Mouse (Mus musculus): ENCODE results near the gene Inava. TPM values are rescaled to one million over a fixed set of nuclear protein-coding genes. Genes with fewer than 3 reads are reported as not detected.

The Inava gene
- polyA plus RNA-seq, 1 experiment, result 5.0 TPM

DNA sequence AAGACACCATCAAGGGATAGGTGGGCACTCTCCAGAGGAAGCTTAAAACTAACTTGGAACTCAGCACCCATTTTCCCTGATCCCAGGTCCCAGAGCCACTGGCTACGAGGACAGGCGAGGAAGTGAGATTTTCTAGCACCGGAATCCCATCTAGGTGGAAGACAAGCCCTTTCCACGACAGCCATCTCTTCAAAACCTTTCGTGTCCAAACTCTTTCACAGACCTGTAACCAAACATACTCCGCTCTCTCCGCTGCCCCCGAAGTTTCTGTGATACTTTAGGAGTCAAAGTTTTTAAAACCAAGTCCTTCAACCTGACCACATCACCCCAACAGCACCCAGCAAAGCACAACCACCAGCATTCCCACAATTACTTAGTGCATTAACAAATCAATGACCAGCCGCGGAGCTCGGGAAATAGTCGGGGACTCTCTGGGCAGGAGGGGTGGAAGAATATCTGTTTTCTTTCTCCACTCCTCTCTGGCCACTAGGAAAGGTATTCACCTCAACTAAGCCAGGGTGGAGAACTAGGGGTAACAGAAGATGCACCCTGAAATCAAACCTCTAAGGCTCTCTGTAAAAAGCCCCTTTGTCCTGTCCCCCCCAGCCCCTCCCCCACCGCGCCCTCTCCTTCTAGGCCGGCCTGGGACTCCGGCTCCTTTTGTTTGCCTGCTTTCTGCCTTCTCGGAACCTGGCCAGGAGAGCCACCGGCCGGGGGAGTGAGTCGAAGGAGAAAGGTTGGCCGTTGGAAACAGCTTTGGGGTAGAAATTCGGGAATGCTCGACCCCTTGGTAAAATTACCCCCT, 876 bp downstream of the Inava start:
- Histone ChIP-seq H3K4me3 (ENCODE audit: insufficient read depth, low read length) (peak overlapping the region; percentile 77), H3K27ac (ENCODE audit: insufficient read depth, low read length) (no peak overlapping the region), H3K4me1 (ENCODE audit: control insufficient read depth, insufficient read depth, low read length) (peaks cover 17% of the 10 kb centered on the region)
- TF ChIP-seq POLR2A (IDR thresholded peaks at IDR 0.05; ENCODE audit: low read depth, low read length) (no peak), CTCF (IDR thresholded peaks at IDR 0.05; ENCODE audit: borderline replicate concordance, insufficient read depth, low read length) (no peak)

DNA sequence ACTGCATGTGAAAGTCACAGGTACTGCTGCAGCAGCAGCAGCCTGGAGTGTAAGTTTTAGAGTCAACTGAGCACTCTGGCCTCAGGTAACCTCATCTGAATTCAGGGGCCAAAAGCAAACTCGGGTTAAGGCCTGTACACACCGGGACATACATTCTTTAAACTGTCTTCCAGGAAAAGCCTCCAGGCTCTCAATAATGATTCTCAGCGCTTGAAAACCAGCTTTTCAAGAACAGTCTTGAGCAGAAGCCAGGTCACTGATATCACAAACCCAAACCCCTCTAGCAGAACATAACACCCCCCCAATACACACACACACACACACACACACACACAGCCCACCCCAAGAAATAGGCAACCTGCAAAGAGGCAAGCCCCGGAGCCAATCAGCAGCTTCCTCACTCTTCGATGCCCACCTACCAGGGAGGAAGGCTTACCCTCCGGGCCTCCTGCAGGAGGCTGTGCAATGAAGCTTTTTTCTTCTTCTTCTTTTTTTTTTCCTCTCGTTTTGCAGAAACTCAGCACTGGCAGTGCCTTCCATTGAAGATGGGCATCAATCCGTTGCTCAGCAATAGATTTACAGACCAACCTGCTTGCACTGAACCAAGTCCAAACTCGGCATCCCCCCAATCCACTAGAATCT, 1.7 kb downstream of the Inava start:
- Histone ChIP-seq H3K27ac (ENCODE audit: insufficient read depth, low read length) (no peak overlapping the region), H3K4me3 (ENCODE audit: insufficient read depth, low read length) (peak overlapping the region; percentile 77), H3K4me1 (ENCODE audit: control insufficient read depth, insufficient read depth, low read length) (peaks cover 21% of the 10 kb centered on the region)
- no peak for TF ChIP-seq POLR2A (IDR thresholded peaks at IDR 0.05; ENCODE audit: low read depth, low read length)
- TF ChIP-seq CTCF (IDR thresholded peaks at IDR 0.05; ENCODE audit: borderline replicate concordance, insufficient read depth, low read length), result no peak

DNA sequence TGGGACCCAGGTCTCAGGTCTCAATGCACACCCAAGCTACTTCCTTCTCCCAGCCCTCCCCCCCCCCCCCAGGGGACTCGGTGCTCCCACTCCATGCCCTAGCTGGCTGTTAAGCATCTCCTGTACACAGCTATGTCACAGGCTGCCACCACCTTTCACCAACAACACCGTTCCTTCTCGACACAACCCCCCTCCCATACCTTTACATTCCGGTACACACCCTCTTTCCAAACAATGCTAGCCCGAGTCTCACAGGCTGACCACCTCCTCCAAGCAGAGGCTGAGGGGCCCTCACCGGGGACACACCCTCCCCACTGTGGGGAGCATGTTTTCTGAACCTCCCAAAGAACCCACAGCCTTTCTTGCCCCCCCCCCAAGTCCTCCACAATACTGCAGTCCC, 2.5 kb downstream of the Inava start:
- H3K4me3 ChIP-seq (ENCODE audit: insufficient read depth, low read length), result peak overlapping the region; percentile 9
- TF ChIP-seq POLR2A (IDR thresholded peaks at IDR 0.05; ENCODE audit: low read depth, low read length) (no peak), CTCF (IDR thresholded peaks at IDR 0.05; ENCODE audit: borderline replicate concordance, insufficient read depth, low read length) (no peak)
- H3K27ac ChIP-seq (ENCODE audit: insufficient read depth, low read length), result no peak overlapping the region
- peaks cover 21% of the 10 kb centered on the region for H3K4me1 ChIP-seq (ENCODE audit: control insufficient read depth, insufficient read depth, low read length)

DNA sequence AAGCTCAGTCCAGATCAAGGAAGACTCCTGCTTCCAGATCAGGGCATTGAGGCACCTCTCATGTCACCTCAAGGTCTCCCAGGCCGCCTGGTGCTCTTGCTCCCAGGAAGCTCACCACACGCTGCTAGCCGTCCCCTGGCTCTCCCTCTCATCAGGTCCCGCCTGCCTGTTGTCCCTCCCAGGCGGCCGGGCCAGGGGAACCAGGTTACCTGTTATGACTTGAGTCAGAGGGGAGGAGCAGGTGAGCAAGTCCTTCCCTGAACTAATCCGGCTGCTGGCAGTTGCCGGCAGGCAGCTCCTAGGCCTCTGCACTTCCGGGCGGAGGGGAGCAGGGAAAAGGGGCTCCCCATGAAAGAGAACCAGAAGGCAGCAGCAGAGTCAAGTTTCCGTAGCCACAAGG, 3.9 kb downstream of the Inava start:
- TF ChIP-seq CTCF (IDR thresholded peaks at IDR 0.05; ENCODE audit: borderline replicate concordance, insufficient read depth, low read length), result no peak
- TF ChIP-seq POLR2A (IDR thresholded peaks at IDR 0.05; ENCODE audit: low read depth, low read length), result no peak
- Histone ChIP-seq H3K4me1 (ENCODE audit: control insufficient read depth, insufficient read depth, low read length) (peaks cover 21% of the 10 kb centered on the region), H3K4me3 (ENCODE audit: insufficient read depth, low read length) (no peak overlapping the region), H3K27ac (ENCODE audit: insufficient read depth, low read length) (peak overlapping the region; percentile 9; the same call in 1 of the 2 replicates)

DNA sequence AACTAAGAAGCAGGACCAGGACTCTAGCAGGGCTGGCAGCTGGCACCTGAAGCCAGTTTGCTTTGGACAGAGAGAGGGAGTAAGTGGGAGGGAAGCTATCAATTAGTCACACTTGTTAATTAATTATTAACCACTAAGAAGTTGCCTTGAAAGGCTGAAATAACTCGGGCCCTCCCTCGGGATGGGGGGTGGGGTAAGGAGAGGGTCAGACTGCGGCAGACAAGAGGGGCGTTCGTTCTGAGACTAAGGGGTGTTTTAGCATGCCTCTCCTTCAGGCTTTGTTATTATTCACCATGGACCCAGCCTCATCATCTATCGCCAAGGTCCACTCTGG, 5.1 kb downstream of the Inava start:
- peak overlapping the region; percentile 81 for H3K27ac ChIP-seq (ENCODE audit: insufficient read depth, low read length)
- peaks cover 21% of the 10 kb centered on the region for H3K4me1 ChIP-seq (ENCODE audit: control insufficient read depth, insufficient read depth, low read length)
- no peak overlapping the region for H3K4me3 ChIP-seq (ENCODE audit: insufficient read depth, low read length)
- TF ChIP-seq POLR2A (IDR thresholded peaks at IDR 0.05; ENCODE audit: low read depth, low read length) (no peak), CTCF (IDR thresholded peaks at IDR 0.05; ENCODE audit: borderline replicate concordance, insufficient read depth, low read length) (no peak)

DNA sequence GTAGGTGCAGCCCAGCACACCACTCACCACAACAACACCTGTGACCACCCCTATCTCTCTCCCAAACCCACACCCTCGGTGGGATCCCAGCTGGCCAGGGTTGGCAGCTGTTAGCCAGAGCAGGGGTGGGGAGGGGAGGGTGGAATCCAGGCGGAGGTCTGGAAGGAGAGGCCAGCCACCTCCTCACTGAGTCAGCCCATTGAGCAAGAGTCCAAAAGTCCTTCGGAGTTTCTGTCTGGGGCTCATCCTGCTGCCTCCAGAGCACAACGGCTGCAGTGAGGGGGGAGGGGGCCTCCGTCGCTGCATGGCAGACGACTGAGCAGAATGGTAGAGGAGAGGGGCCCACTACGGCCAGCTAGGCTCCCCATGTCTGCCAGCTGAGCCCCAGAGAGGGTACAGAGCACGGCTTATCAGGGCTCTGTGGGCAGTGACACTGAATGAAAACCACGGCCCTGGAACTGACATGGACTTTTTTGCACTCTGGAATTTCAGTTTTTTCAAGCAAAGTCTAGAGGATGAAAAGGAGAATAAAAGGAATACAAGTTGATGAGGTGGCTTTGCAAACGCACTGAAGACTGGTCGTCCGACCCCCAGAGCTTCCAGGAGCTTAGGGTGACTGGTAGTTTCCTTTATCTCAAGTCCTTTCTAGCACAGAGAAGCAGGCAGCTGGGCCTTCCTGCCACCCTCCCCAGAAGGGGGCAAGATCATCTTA, 5.6 kb downstream of the Inava start:
- peak overlapping the region; percentile 81 for H3K27ac ChIP-seq (ENCODE audit: insufficient read depth, low read length)
- peaks cover 21% of the 10 kb centered on the region for H3K4me1 ChIP-seq (ENCODE audit: control insufficient read depth, insufficient read depth, low read length)
- TF ChIP-seq POLR2A (IDR thresholded peaks at IDR 0.05; ENCODE audit: low read depth, low read length) (peak; percentile 39; the same call in 1 of the 2 replicates), CTCF (IDR thresholded peaks at IDR 0.05; ENCODE audit: borderline replicate concordance, insufficient read depth, low read length) (no peak)
- H3K4me3 ChIP-seq (ENCODE audit: insufficient read depth, low read length), result no peak overlapping the region

DNA sequence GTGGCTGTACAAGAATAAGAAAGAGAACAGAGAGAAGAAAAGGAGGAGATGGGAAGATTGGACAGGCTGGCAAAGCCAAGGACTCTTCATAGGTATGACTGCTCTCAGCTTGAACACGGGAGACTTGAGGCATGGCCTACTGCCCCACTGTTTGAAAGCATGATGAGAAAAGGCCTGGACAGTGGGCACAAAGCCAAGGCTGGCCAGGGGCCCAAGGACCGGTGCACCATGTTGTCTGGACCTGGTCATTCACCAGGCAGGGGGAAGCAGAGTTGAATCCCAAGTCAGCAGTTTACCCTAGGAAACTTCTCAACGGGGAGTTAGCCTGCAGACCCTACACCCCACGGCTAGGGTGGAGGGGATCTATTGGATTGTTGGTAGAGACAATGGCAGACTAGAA, 6.2 kb downstream of the Inava start:
- Histone ChIP-seq H3K27ac (ENCODE audit: insufficient read depth, low read length) (peak overlapping the region; percentile 81), H3K4me3 (ENCODE audit: insufficient read depth, low read length) (no peak overlapping the region), H3K4me1 (ENCODE audit: control insufficient read depth, insufficient read depth, low read length) (peaks cover 21% of the 10 kb centered on the region)
- TF ChIP-seq POLR2A (IDR thresholded peaks at IDR 0.05; ENCODE audit: low read depth, low read length), result no peak

DNA sequence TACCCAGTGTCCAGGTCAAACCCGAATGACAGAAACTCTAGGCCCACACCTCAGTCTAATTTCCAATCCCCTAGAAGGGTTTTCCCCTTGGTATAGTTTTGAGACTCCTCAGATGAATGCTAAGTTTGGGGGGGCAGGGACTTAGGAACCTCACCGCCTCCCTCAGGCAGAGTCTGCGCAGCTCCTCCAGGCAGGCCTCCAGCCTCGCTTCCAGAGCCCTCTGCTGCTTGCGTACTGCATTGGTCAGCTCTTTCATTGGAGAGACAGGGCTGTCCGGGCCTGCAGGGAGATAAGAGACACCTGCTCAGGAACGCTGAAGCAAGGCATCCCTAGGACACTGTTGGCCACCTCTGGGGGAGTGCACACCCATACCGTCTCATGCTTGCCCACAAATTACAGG, 7.4 kb downstream of the Inava start:
- no peak for TF ChIP-seq POLR2A (IDR thresholded peaks at IDR 0.05; ENCODE audit: low read depth, low read length)
- TF ChIP-seq CTCF (IDR thresholded peaks at IDR 0.05; ENCODE audit: borderline replicate concordance, insufficient read depth, low read length), result no peak
- peaks cover 21% of the 10 kb centered on the region for H3K4me1 ChIP-seq (ENCODE audit: control insufficient read depth, insufficient read depth, low read length)
- no peak overlapping the region for H3K27ac ChIP-seq (ENCODE audit: insufficient read depth, low read length)
- H3K4me3 ChIP-seq (ENCODE audit: insufficient read depth, low read length), result no peak overlapping the region

DNA sequence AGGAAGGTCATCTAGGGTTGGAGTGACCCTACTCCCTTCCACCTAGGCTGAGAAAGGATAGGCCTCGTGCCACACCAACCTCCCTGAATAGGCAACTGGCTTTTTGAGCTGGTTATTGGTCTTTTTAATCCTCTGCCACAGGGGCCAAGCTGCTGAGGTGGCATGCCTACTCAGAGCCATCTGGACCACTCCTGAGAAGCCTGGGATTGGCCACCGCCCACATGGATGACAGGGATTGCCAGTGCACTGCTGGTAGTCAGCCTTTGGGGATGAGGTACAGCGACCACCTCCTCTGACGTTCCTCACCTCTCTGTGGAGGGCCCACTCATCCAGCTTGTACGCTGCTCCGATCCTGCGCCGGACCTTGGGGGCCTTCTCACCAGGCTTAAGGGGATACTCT, 8.2 kb downstream of the Inava start:
- Histone ChIP-seq H3K4me3 (ENCODE audit: insufficient read depth, low read length) (no peak overlapping the region), H3K4me1 (ENCODE audit: control insufficient read depth, insufficient read depth, low read length) (peaks cover 16% of the 10 kb centered on the region), H3K27ac (ENCODE audit: insufficient read depth, low read length) (no peak overlapping the region)
- no peak for TF ChIP-seq CTCF (IDR thresholded peaks at IDR 0.05; ENCODE audit: borderline replicate concordance, insufficient read depth, low read length)
- no peak for TF ChIP-seq POLR2A (IDR thresholded peaks at IDR 0.05; ENCODE audit: low read depth, low read length)

Measured in embryonic fibroblast, embryonic 13.5 days (primary cell).